Mouse (Mus musculus) A20 (cell line): ENCODE measurements around the gene Ank3.
A peak's percentile ranks its signal among the peaks of the same experiment; 100 is the strongest.
"Not testable (repeated sequence)": the region's sequence is repeated elsewhere in the genome, so short reads cannot be mapped to it uniquely, and the experiment has no call there.

Experiments used
- DNase-seq: peaks from one replicate; pipeline ENCODE4 v3.0.0-alpha.2; 2011; ENCODE audit warnings: low read depth, low spot score

The Ank3 gene

GRCm38 (mm10) chr10:69398763-69399590 is at the start of gene Ank3:
Gene Ank3, plus strand, starts transcription at chr10:69398773.
- DNase-seq, result no peak

DNA sequence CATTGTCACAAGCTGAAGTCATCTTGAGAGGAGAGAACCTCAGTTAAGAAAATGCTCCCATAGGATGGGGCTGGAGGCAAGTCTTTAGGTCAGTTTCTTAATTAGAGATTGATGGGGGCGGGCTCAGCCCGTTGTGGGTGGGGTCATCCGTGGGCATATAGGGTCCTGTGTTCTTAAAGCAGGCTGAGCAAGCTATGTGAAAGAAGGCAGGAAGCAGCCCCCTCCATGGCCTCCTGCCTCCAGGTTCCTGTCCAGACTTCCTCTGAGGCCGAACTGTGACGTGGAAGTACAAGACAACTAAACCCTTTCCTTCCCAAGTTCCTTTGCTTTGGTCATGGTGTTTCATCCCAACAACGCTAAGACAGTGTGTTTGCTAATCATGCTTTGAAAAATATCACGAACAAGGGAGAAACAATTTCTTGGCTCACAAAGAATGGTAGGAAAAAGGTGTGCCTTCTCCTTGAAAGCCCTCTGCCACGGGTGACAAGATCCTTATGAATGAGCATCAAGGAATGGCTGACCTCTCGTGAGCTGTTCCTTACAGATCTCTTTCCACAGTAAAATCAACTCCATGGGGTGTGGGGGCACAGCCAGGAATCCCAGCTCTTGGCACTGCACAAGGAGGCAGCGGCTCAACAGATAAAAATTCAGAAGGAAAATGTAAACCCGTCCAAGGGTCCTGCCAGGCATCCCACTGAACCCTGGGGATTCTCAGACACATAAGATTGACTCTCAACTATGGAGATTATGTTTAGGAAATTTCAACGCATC is 47.3 kb upstream of the Ank3 start:
- DNase-seq, result no peak

GRCm38 (mm10) chr10:69351842-69352211 is 46.7 kb upstream of the Ank3 start:
- no peak for DNase-seq

GRCm38 (mm10) chr10:69352212-69353085 is 46.1 kb upstream of the Ank3 start, which contains the start of gene Cdk1:
Gene Cdk1, minus strand, starts transcription at chr10:69352938.
- DNase-seq, result peak; percentile 97

DNA sequence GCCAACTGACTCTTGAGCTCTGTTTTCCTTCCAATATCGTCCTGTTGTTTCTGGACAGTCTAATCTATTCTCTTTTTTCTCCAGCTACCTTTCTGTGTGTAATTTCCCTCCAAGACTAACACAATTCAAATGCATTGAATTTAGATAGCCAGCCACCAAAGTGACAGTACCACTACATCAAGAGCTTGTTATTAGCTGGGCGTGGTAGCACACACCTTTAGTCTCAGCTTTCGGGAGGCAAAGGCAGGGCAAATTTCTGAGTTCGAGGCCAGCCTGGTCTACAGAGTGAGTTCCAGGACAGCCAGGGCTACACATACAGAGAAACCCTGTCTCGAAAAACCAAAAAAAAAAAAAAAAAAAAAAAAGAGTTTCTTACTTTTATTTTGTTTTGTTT is 45.5 kb upstream of the Ank3 start:
- DNase-seq, result not testable (repeated sequence)

DNA sequence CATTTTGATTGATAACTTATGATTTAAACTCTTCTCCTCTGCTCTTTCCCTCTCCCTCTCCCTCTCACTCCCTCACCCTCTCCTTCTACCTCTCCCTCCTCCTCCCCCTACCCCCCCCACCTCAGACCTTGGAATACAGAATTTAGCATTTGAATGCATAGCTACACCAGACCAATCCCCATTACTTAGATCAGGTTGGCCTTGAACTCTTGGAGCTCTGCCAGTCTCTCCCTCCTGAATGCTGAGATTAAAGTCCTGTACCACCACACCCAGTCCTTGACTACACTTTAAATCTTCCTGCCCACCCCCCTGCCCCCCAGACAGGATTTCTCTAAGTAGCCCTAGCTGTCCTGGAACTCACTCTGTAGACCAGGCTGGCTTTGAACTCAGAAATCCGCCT is 38.9 kb upstream of the Ank3 start:
- DNase-seq, result no peak

- DNase-seq, result no peak
Measured at GRCm38 (mm10) chr10:69366208-69366607, 32.4 kb upstream of the Ank3 start.

DNA sequence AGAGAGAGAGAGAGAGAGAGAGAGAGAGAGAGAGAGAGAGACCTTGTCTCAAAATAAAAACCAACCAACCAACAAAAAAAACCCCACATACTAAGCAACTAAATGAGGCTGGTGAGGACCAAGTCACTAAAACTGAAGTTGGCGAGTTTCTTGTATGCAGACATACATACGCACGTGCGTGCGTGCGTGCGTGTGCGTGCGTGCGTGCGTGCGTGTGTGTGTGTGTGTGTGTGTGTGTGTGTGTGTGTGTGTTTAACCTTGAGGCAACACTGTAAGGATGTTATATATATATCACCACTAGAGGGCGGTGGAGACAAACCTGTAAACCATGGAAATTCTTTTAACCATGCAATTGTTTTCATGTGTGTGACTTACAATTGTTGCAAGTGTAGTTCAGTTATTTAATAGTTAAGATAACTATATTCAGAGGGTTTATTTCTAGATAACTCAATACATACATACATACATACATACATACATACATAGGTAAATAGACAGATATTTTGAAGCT is 31.6 kb upstream of the Ank3 start:
- peak; percentile 76 for DNase-seq

DNA sequence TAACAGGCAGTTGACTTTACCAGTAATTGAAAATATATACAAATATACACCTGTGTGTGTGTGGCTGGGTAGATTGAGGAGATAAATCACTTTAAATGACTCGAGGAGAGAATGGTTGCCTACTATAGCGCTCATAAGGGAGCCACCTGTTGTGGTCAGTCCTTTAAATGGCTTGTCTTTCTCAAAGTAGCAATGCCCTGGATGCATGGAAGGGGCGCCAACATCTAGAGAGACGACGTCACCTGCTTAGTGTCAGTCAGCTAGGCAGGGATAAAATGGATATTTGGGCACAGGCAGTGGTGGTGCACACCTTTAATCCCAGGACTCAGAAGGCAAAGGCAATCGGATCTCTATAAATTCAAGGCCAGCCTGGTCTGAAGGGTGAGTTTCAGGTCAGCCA is 29.3 kb upstream of the Ank3 start:
- DNase-seq, result no peak

- DNase-seq, result peak; percentile 53
Measured at GRCm38 (mm10) chr10:69371441-69371840, 27.1 kb upstream of the Ank3 start.

- no peak for DNase-seq
Measured at GRCm38 (mm10) chr10:69372061-69372460, 26.5 kb upstream of the Ank3 start.

- DNase-seq, result no peak
Measured at GRCm38 (mm10) chr10:69373796-69374550, 24.6 kb upstream of the Ank3 start.

DNA sequence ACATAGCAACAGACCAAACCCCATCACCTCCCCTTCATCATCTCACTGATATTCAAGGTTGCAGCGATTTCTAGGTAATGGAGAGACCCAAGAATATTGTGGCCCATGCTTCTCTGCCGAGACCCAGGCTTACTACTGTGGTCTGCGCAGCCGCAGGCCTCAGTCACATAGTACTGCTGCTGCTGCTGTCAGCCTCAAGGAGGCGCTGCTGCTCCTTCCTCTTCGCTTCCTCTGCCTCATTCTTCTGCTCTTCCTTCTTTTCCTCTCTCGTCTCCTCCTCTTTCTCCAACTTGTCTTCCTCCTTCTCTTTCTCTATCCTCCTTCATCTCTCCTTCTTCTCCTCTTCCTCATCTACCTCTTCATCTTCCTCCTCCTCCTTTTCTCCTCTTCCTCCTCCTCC is 23.4 kb upstream of the Ank3 start:
- peak; percentile 28 for DNase-seq

GRCm38 (mm10) chr10:69383186-69383585 is 15.4 kb upstream of the Ank3 start:
- no peak for DNase-seq

GRCm38 (mm10) chr10:69384640-69385039 is 13.9 kb upstream of the Ank3 start:
- DNase-seq, result no peak

- DNase-seq, result no peak
Measured at GRCm38 (mm10) chr10:69385136-69385535, 13.4 kb upstream of the Ank3 start.

DNA sequence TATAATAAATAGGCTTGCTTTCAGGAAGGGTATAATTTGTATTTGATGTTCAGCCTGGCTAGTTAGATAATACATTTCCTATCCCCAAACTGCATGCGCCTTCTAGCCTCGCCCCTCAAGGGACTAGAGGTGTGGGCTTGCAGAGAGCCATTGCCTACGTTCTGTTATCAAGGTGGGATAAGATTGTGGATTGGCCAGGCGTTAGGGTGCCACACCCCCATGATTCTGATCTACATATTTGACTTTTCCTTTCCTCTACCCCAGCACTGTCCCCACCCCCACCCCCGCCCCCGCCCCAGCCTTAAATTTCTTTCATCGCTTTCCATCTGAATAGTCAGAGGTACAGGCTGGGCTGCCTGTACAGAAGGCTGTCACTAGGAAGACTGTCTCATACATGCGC is 11.8 kb upstream of the Ank3 start:
- no peak for DNase-seq

- no peak for DNase-seq
Measured at GRCm38 (mm10) chr10:69389511-69389910, 9.1 kb upstream of the Ank3 start.

DNA sequence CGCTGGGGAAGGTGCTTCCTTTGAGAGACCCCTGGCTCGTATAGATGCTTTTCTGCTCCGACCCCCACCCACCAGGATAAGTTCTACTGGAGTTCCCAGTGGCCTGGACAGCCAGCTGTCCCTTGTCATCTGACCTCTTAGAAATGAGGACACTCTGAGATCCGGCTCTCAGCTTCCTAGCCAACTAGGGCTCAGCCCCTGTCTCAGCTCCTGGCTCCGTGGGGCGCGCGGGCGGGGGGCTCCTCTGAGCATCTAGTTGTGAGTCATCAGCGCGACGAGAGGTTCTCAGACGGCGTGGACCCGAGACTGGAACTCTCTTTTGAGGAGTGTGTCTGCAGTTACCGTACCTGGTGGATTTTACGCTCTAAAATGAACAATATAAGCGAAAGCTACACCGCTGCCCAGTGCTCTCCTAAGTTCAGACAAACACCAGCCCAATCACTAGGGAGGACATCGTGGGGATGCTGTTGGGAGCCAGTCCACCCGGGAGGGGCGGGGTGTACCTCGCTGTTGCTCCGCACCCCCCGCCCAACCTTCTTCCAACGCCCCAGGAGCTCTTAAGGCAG is 293 bp upstream of the Ank3 start:
- DNase-seq, result no peak

GRCm38 (mm10) chr10:69399814-69400385 is 1.3 kb downstream of the Ank3 start:
- no peak for DNase-seq
